Mouse (Mus musculus): ENCODE results near the gene Svs4.
"Not testable (repeated sequence)": the region's sequence is repeated elsewhere in the genome, so short reads cannot be mapped to it uniquely, and the experiment has no call there.

DNA sequence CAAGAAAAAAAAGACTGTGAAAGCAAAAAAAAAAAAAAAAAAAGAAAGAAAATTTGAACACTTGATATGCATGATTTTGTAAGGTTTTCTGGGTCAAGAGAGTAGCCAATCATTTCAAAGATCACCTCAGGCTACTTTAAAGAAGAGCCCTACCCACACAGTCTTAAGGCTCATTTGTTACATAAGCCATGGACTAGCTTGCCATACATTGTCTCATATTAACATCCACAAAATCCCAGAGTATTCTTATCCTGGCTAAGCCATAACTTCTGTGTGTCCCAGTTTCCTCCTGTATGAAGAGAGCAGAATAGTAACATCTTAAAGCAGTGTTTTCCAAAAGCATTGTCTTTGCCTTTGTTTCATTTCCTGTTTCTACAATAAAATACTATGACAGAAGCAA is 37.2 kb upstream of the Svs4 start:
- not testable (repeated sequence) for TF ChIP-seq CTCF (IDR thresholded peaks at IDR 0.05; ENCODE audit: control insufficient read depth, insufficient read depth, low read length); POLR2A (IDR thresholded peaks at IDR 0.05; ENCODE audit: borderline replicate concordance, control insufficient read depth, low read depth, low read length)

All from bone marrow, adult 2 months (tissue).